Mouse (Mus musculus) small intestine, adult 10 weeks (tissue): ENCODE results near the gene Gm4881. TPM values are rescaled to one million over a fixed set of nuclear protein-coding genes. Genes with fewer than 3 reads are reported as not detected.

Experiments
- polyA plus RNA-seq: library from polyadenylated mRNA; stranded (reverse); fragments of 350-450 nt; fragmentation: Illumina TruSeq; extraction: RNeasy Lipid Tissue Mini Kit (QIAGEN cat#74804); gene quantifications from one replicate; pipeline ENCODE4 v1.2.3, GENCODE M21; 2014; ENCODE audit warnings: low replicate concordance

The Gm4881 gene
- not detected for polyA plus RNA-seq

DNA sequence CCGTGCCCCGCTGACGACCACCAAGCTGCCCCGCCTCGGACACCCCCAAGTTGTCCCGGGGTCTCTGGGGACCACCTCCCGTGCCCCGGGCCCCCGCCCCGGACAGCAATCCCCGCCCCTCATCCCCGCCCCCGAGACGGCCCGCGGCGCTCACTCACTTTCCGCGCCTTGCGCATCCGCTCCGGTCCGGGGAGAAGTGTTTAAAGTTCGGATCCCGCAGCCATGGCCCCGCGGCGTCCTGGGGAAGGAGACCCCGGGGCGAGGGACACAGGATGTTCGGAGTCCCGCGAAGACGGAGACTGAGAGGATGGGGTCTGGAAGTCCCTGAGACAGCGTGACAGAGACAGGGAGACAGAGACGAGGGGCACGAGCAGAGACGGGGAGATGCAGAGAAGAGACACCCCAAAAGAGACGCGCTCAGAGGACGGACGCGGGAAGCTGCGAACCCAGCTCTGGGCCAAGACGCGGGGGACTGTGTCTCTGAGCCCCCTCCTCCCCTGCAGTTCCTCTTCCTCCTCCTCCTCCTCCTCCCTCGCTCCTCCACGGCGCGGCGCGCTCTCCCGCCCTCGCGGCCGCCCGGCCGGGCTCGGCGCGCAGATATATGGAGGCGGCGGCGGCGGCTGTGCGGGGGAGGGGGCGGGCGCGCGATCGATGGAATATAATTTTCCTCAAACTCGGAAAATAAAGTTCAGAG lies at the start of gene Gm4881:
Gene Gm4881 (minus strand): TSS at position 238 of the 694 bp plus-strand sequence.

DNA sequence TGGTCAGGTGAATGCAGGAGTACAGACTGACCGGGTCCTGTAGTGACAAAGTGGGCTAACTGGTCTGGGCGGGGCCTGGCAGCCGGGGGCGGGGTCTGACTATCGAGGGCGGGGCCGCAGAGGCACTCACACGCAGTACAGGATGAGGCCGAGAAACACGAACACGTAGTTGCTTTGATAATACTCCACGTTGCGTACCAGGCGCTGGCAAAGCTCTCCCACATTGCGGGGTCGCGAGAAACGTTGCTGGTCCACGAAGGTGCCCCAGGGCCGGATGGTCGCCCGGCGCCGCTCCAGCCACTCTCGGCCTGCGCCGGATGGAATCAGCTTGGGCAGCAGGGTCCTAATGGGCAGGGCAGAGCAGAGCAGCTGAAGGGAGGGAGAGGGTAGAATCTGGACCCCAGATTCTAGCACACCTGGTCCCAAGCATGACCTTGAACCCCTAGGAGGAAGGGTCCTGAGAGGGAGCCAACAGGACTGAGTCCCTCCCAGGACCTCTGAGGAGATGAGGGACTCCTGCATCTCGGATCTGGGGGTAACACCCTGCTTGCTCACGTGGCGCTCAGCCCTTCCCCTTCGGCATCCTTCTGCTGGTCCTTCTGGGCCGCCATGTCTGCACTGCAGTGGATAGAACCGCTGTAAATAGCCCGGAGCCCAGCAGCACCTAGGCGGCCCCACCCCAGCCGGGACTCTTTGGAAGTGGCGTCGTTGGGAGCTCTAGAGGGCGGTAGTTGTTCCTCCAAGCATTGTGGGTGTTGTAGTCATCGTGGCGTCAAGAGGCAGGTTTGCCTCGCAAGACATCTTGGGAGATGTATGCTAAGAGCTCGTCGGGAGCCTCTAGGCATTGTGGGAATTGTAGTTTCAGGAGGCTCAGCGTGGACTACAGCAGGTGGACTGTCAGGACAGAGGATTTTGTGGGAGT lies 27.9 kb upstream of the Gm4881 start, which contains the start of gene Rabac1:
Gene Rabac1 (minus strand): TSS at position 783 of the 922 bp plus-strand sequence.

DNA sequence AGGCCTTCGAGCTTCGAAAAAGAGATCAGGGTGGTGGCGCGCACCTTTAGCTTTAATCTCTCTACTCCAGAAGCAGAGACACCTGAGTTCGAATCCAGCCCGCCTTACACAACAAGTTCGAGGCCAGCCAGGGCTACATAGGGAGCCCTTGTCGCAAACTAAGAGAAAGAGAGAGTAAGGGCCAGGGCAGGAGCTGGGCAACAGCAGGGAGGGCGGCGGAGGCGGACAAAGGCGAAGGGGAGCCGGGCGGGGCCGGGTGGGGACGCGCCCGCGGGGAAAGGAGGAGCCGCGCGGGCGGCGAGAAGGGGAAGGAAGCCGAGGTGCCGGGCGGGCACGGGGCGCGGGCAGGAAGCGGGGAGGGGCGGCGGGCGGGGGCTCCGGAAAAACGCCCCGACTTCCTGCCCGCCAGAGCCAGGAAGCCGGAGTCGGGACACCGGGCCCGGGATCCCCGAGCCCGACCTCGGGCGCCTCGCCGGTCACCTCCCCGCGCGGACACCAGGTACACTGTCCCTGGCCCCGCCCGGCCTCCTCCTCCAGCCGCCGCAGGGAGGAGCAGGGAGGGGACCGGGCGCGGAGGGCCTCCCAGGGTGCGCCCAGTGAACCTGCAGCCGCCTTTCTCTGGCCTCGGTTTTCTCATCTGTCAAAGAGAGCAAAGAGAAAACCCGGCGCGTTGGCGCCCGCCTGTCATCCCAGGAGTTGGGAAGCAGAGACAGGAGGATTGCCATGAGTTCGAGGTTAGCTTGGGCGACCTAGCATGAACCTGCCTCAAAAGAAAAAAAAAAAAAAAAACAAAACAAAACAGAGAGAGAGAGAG lies 41.5 kb downstream of the Gm4881 start, which contains the start of gene Arhgef1:
Gene Arhgef1 (plus strand): TSS at position 283 of the 814 bp plus-strand sequence.

DNA sequence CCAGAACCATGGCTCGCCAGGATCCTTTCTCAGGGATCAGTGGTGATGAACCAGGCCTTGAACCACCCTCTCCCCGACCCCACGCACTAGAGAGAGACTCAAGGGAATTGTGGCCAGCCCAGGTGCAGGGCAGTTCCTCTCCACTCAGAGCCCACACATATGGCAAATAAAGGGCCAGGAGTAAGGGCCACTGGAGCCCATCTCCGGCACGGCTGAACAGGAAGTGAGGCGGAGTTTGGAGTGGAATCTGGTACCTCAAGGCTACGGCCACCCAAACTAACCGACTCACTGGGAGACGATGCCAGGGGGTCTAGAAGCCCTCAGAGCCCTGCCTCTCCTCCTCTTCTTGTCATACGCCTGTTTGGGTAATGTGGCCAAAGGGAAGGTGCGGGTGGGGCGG lies 47.1 kb downstream of the Gm4881 start, which contains the start of gene Cd79a:
Gene Cd79a (plus strand): TSS at position 158 of the 400 bp plus-strand sequence.

DNA sequence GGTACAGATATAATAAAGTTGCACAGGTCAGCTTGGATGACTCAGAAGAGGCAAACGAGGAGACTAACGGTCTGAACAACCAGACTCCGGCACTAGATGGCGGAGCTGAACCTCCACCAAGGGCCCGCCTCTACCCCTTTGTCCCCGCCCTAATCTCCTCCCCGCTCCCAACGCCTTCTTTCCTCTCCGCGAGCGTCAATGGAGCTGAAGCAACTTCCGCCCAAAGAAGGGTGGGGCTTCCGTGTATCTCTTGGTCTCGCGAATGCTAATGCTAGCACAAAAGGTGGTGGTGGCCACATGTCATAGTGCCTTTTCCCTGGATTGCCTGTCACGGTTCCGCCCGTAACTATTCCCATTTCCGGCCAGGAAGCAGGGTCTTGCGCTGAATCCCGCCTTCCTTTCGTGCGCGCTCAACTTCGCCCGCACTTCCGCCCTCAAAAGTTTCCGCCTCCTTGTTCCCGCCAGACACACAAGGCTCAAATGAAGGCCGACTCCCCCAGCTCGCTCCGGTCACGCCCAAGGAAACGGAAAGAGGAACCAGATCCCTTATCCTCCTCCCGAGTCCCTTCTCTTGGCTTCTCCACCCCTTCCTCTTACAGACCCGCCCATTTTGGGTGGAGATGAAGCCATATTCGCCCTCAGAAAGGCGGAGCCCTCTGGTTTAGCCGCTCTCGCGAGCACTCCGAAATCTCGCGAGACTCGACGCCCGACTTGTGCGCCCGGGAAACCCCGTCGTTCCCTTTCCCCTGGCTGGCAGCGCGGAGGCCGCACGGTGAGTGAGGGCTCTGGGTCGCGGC lies 60.2 kb downstream of the Gm4881 start, which contains the start of gene Rps19:
Gene Rps19 (plus strand): TSS at position 476 of the 797 bp plus-strand sequence.

Other genes with a start within 250 kb of the Gm4881 start
- gene BC049730, start 235.3 kb downstream of the Gm4881 start, polyA plus RNA-seq = not detected
- not detected for gene Gm4763, start 217.6 kb downstream of the Gm4881 start, polyA plus RNA-seq
- not detected for gene Cd177, start 184.2 kb downstream of the Gm4881 start, polyA plus RNA-seq
- gene Ceacam10, start 167.3 kb downstream of the Gm4881 start, polyA plus RNA-seq = 0.59 TPM
- gene Gm9844, start 82.3 kb downstream of the Gm4881 start, polyA plus RNA-seq = not detected
- gene Lypd4, start 74.6 kb downstream of the Gm4881 start, polyA plus RNA-seq = not detected
- not detected for gene Dmrtc2, start 74.4 kb downstream of the Gm4881 start, polyA plus RNA-seq
- 2.7 TPM for gene Rps19, start 60.1 kb downstream of the Gm4881 start, polyA plus RNA-seq
- 0.30 TPM for gene Cd79a, start 47.1 kb downstream of the Gm4881 start, polyA plus RNA-seq
- 0.37 TPM for gene Arhgef1, start 41.6 kb downstream of the Gm4881 start, polyA plus RNA-seq
- not detected for gene Rabac1, start 28.3 kb upstream of the Gm4881 start, polyA plus RNA-seq
- gene Atp1a3, start 61.5 kb upstream of the Gm4881 start, polyA plus RNA-seq = not detected
- not detected for gene Grik5, start 127.9 kb upstream of the Gm4881 start, polyA plus RNA-seq
- gene Zfp574, start 128.1 kb upstream of the Gm4881 start, polyA plus RNA-seq = 0.71 TPM
- gene Pou2f2, start 235.2 kb upstream of the Gm4881 start, polyA plus RNA-seq = 0.82 TPM